Mouse (Mus musculus) right cerebral cortex, postnatal 36 days (tissue): ENCODE data around the gene Pacsin1.

Experiments used
- DNase-seq, 2 experiments: peaks; one replicate each; pipeline ENCODE4 v3.0.0; 2022; ENCODE audit warnings: low spot score in 2 of 2, mixed read lengths in 1 of 2

Gene Pacsin1

DNA sequence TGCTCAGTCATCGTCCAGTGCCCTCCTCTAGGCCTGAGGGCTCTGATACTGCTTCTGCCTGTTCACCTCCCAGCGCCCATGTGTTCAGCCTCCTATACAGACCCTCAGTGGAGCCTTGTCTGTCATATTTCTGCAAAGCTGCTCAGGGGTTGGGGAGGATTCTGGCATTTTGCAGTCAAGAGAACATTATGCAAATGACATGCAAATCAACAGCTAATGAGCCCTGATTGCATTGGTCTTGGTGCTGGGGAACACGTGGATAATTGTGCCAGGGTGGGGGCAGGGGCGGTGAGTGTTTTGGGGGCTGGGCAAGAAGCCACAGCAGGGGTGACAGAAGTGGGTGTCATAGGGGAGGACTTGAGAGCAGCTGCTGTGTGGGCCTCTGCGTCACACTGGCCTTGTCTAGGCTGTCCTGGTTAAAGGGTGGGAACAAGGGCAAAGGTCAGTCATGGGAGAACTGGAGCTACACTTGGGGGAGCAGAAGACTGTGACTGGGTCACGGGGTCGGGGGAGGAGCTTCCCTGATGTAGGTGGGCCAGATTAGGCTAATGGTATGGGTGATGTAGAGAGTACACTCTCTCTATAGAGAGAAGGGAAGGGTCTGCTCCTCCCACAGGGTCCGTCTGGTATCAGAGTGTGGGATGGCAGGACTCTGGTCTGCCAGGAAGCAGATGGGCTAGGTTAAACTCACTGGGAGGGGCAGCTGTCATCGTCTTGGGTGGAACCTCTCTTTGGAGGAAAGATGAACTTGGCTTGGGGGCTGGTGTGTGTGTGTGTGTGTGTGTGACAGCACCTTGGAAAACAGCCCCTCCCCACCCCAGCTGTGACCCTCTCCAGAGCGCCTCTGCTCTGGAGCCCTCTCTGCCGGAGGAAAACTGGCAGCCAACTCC lies 23.9 kb downstream of the Pacsin1 start:
- no peak for DNase-seq

DNA sequence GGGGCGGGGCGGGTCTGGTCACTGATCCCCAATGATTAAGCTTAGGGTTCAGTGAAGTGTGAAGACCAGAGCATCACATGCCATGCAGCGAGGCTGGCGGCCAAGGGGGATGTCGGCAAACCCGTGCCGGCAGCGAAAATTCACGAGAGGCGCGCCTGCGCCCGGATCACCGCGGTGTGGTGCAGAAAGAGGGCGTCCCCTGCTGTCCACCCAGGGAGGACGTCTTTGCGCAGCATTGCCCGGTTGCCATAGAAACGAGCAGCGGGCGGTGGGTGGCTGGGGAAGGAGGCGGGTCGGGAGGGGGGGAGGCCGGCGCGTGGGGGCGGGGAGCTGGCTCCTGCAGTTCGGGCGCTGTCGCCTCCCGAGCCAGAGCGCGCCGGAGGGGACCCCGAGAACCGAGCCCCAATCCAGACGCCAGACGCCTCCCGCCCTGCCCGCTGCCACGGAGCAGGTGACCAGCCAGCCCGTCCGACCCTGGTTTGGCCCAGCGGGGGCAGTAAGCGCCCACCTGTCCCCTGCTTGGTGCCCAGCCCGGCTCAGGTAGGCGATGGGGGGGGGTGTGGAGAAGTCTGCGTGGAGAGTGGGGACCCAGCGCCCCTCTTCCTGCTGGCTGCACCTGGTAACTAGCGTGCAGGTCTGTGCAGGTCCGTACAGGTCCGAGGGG lies 29.7 kb downstream of the Pacsin1 start:
- peak; percentile 78 to 84 for DNase-seq

DNA sequence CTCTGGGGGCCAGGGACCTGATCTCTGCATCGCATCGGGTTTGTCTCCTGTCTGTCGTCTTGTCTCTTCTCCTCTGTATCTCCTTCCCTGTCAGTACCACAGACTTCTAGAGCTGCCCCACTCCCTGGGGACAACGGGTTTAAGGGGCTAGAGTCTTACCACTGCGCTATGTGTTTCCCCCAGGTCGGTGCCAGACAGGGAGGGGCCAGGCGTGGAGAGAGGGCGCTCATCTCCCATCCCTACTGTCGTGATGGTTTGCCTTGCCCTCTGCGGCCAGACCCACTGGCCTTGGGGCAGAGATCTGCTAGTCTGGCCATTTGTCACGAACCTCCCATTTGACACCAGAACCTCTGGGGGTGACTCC lies 30.2 kb downstream of the Pacsin1 start:
- DNase-seq: no peak

DNA sequence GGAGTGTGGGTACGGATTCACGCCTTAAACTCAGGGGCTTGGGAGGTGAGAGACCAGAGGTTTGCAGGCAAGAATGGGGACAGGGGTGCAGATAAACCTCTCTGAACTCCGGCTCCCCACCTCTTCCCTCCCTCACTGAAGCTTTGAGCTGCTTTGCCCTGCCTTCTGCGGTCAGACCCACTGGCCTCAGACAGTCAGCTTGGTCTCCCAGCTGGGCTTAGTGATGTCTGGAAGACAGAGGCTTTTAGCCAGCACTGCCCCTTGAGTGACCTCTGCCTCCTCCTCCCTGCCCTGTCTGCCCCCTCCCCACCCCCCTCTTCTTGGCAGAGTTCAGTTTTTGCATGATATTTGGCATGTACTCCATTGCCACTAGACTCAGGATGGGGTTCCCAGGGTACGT lies 31.1 kb downstream of the Pacsin1 start:
- no peak for DNase-seq

DNA sequence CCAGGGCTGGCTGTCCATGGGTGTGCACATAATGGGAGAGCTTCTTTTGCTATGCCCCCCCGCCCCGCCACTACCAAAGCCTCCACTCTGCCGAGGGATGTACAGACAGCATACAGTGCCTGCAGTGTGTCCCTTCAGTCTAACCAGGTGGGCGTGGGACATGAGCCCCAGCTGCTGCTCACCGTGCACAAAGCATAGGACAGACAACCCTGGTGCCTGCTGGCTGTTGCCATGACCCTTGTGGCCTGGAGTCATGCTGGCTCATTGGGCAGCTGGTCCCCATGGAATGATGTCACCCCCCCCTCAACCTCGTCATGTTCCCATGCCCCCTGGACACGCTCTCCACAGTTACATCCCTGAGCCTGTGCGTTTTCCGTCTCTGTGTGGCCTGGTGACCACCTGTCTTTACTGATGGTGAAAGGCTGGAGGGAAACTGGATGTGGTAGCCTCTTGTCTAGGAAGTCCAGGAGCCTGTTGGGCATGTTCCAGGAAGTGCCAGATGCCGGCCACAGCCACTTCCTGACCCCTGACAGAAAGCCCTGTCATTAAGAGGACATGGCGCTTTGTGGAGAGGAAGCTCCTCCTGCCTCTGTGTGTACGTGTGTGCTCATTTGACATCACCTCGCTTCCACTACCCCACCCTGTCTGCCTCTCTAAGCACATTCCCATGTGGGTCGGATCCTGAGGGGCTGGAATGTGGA lies 35.8 kb downstream of the Pacsin1 start:
- DNase-seq: no peak

DNA sequence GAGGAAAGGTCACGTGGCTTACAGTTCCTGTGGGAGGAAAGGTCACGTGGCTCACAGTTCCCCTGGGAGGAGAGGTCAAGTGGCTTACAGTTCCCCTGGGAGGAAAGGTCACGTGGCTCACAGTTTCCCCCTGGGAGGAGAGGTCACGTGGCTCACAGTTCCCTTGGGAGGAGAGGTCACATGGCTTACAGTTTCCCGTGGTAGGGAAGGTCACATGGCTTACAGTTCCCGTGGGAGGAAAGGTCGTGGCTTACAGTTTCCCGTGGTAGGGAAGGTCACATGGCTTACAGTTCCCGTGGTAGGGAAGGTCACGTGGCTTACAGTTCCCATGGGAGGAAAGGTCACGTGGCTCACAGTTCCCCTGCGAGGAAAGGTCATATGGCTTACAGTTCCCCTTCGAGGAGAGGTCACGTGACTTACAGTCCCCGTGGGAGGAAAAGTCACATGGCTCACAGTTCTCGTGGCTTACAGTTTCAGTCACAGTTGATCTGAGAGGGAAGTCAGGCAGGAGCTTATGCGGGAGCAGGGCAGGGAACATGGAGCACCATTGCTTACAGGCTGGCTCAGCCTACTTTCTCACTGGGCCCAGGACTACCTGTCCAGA lies 44.4 kb downstream of the Pacsin1 start:
- DNase-seq: no peak

DNA sequence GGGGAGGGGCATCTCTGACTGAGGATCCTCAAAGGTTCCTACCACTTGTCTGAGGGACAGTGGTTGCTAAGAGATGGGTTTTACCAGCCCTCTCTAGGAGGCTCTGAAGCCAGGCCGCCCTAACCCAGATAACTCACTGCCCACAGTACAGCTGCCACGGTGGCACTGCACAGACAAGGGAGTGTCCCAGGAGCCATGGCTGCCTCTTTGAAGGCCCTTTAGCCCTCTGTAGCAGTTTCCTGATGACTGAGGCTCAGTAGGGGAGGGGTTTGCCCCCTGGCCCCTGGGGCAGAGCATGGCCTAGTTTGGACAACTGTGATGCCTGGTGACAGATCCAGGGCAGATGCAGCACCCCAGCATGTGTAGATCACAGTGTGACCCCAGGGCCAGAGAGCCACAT lies 45.5 kb downstream of the Pacsin1 start:
- no peak for DNase-seq

DNA sequence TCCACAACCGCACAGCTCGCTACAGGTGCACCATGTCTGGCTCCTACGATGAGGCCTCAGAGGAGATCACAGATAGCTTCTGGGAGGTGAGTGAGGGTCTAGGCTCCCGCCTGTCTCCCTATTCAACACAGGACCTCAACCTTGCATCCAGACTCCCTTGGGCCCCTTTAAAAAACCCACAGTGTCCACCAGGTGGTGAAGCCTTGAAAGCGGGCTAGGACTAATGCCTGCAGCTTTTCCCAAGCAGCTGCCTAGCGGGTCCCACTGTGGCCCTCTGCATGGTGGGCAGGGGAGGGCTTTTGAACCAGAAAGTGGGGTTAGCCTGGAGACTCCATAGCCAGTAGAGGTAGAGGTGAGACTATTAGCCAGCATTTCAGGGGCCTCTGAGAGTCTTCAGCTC lies 46.5 kb downstream of the Pacsin1 start:
- DNase-seq: no peak

DNA sequence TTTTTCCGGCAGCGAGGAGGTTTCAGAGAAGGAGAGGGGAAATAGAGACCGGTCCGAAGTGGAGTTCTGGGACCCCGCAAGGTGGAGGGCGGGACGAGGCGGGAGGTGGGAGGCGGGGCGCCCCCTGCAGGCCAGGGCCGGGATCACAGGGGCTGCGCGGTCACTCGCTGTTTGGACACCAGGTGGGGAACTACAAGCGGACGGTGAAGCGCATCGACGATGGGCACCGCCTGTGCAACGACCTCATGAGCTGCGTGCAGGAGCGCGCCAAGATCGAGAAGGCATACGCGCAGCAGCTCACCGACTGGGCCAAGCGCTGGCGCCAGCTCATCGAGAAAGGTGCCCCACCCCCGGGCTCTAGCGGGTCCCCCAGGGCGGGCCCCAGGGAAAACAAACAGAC lies 47.2 kb downstream of the Pacsin1 start:
- DNase-seq: no peak

DNA sequence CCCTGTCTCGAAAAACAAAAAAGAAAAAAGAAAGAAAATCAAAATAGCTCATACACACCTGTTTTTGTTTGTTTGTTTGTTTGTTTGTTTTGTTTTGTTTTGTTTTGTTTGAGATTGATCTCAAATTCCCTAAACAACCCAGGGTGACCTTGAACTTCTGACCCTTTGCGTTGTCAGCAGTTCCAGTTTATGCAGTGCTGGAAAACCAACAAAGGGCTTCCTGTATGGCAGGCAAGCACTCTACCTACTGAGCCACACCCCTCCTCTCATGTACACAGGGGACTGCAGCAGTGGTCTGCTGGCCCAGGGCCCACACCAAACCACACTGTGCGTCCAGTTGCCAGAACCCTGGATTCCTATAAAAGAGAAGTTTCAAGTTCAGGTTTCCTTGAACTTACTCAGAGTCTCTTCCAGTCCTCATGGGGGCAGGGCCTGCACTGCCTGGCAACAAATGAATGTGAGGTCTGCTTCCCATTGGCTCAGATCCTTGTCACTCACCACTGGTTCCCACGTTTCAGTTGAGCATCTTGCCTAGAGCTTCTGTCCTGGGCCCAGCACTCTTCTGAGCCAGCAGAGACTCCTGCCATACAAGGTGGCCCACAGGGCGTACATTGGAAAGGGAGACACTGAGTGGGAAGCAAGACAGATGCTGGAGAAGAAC lies 48.8 kb downstream of the Pacsin1 start:
- DNase-seq: no peak

DNA sequence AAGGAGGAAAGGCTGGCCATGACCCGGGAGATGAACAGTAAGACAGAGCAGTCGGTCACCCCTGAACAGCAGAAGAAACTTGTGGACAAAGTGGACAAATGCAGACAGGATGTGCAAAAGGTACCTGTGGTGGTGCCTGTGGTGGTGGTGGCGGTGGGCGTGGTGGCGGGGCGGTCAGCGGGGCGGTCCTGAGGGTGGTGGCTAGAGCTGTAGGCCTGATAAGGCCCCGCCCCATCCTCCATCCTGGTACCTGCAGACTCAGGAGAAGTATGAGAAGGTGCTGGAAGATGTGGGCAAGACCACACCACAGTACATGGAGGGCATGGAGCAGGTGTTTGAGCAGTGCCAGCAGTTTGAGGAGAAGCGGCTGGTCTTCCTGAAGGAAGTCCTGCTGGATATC lies 50.4 kb downstream of the Pacsin1 start:
- no peak for DNase-seq

DNA sequence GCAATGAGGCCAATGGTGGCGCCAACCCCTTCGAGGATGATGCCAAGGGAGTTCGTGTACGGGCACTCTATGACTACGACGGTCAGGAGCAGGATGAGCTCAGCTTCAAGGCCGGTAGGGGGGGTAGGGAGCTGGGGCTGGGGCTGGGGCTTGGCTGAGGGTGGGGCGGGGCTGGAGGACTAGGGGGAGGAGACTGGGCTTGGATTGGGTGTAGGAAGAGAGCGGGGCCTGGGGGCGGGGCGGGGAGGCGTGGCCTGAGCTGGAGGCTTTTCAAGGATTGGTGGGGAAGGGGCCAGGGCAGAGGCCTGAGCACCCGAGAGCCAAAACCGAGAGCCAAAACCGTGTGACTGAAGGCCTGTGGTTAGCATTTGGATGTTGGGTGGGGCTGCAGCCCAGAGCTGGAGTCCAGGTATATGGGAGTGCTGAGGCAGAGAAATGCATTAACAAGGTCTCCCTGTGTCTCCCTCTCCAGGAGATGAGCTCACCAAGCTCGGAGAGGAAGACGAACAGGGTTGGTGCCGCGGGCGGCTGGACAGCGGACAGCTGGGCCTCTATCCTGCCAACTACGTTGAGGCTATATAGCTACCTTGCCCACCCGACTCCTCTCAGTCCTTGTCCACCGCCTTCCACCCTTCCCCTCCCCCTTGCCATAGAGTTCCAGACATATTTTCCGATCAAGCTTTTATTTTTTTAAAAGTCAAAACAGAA lies 52.8 kb downstream of the Pacsin1 start:
- no peak for DNase-seq

DNA sequence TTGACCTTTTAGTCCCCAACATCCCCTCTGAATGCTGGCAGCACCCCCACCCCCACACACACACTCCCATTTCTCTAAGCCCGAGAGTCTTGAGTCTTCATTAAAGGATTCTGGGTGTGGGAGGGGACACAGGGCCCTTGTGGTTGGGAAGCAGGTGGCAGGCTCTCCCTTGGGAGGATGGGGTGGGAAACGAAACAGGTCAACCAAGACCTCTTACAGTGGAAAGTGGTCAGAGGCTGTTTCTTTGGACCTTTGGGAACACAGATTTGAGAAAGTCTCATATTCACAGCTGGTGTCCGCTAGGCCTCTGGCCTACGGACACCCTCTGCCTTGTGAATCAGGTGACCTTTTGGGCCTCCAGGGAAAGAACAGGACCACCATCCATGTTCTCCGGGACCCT lies 54.3 kb downstream of the Pacsin1 start:
- no peak for DNase-seq

DNA sequence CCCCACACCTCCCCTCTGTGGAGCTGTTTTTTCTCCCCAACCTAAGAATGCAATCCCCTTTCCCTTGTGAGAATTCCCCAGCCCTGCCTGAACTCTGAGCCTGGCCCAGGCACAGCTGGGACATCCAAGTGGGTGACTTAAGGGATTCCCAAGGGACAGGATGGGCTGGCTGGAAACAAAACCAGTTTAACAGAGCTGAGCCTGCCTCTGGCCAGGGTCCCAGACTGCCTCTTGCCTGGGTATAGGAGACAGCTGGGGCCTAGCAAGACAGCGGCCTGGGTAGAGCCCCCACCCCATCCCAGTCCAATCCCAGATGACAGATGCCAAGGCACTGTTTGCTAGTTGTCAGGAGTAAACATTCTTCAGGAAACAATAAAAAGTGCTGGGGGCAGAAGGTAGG lies 57.5 kb downstream of the Pacsin1 start:
- DNase-seq: no peak

DNA sequence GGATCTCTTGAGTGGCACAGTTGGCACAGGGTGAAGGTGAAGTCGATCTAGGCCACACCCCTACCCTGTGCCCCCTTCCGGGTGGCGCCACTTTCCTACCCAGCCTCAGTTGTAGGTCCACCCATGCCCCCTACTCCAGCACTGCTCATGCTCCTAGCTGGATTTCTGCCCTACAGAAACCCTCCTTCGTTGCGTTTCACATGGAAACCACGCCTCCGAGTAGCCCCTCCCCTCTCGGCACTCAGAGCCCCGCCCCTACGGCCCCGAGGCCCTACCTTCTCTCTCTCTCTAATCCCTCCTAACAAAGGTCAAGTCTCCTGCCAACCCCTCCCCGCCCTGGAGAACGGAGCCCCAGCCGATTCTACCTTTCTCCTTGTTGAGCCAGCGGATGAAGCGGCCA lies 61.5 kb downstream of the Pacsin1 start:
- DNase-seq: no peak

DNA sequence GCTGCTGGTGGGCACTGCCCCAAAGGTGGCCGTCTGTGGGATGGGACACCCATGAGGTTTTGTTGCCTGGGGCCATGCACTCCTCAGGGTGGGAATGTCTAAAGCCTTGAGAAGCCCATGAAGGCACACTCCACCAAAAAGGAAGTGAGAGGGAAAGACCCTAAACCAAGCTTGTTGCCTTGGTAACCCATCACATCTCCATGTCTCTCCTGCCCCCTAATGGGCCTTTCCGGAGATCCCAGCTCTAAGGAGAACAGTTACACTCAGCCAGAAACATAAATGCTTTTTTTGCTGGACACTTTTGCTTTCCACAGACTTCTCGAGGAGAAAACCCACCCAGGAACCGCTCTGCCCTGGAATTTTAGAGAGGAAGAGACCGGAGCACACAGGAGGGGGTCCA lies 62.9 kb downstream of the Pacsin1 start:
- DNase-seq: no peak

DNA sequence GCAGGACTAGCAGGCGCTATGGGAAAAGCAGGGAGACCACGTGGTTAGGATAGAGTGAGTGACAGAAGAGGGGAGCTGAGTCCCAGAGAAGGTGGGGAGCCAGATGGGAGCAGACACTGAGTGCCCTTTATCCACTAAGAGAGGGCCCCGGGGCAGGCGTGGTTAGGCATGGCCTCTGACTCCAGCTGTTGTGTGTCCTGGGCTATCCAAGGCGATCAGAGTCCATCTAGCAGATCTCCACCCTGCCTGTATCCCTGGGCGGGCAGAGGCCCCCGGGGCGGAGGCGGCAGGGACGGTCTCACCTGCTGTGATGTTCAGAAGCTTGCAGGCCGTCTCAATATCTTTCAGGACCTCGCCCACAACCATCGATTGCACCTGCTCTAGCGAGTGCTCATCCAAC lies 64.4 kb downstream of the Pacsin1 start:
- DNase-seq: no peak

DNA sequence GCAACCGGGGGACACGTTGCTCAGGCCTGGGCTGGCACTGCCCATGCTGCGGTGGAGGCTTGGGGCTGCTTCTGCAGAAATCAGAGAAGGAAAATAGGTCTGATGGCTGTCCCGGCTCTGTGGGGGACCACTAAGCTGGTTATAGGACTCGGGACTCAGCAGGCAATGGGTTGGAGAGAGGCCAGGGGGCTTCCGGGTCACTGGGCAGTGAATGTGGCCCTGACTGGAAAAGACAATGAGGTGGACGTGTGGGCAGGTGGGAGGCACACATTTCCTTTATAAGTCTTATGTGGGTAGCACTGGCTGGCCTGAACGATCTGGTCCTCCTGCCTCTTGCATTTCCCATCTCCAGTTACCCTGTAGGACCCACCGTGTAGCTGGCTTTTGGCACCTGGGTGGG lies 65.0 kb downstream of the Pacsin1 start:
- DNase-seq: no peak

DNA sequence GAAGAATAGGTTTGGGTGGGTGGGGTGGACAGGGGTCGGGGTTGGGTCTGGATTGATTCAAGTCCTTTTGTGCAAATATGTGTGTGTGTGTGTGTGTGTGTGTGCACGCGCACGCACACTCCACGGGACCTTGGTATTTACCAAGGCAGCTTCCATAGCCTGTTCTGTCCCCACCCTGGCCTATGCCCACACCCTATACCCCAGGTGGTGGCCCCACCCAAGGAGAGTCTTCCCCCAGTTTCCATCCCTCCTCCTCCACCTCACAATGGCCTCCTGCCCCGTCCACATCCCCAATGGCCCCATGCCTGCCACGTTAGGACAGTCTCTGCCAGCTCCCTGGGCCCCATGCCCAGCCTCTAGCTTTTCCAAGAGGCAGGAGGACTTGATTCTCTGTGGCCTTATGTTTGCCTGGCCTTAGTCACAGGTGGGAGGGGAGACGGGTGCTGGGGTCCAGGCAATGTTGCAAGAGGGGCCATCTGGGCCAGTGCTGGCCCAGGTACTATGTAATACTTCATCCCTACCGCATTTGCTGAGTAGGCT lies 65.9 kb downstream of the Pacsin1 start:
- no peak for DNase-seq

DNA sequence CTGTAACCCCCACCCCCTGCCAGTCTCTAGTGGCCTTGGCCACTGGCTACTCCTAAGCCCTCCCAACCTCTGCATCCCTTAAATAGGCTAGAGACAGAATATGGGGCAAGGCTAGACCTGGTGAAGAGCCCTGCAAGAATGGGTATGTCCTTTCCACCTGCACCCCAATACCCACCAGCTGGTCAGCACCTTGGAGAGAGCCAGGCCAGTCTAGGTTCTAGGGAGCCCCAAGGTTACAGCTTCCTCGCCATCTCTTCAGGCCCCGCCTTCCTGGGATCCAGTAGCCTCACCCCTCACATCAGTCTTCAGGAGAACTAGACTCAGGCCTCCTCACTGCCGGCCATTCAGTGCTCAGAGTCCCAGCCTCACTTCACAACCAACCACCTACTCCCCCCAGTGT lies 69.0 kb downstream of the Pacsin1 start:
- DNase-seq: no peak

DNA sequence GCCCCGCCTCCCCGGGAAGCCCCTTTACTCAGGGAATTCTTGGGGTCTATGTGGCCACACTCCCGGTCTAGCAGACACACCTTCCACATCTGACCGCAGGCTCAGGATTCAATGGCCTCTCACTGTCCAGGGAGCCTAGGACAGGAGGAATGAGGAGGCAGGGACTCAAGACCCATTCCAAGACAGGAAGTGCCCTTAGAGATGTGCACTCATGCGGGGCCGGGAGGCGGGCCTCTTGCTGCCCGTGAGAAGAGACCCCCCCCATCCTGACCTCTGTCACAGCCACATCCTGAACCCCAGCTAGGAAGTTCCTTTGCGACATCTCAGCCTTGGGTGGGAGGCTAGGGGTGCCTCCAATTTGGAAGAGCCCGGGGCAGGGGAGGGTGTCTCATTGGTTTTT lies 69.7 kb downstream of the Pacsin1 start:
- DNase-seq: no peak
